Mouse (Mus musculus) megakaryocyte, embryonic 14.5 days (primary cell): ENCODE measurements around the gene Donson. TPM values are rescaled to one million over a fixed set of nuclear protein-coding genes. Genes with fewer than 3 reads are reported as not detected.

Experiments used
- H3K27me3 ChIP-seq: replicated peaks from 2 replicates; pipeline ENCODE3; 2012; ENCODE audit warnings: inconsistent platforms
- H3K36me3 ChIP-seq: replicated peaks from 2 replicates; pipeline ENCODE3; 2012; ENCODE audit warnings: low read length, inconsistent platforms, mixed read lengths
- H3K4me1 ChIP-seq: 2 replicates; pipeline ENCODE4 v1.6.1; 2012; ENCODE audit warnings: inconsistent platforms
- H3K4me3 ChIP-seq: replicated peaks from 2 replicates; pipeline ENCODE3; 2012; ENCODE audit warnings: moderate library complexity, mild to moderate bottlenecking, inconsistent platforms
- H3K9me3 ChIP-seq: 2 replicates; pipeline ENCODE4 v1.6.1; 2012; ENCODE audit warnings: inconsistent platforms
- FLI1 ChIP-seq: IDR thresholded peaks from 2 replicates; pipeline ENCODE4 v1.6.1; 2012; ENCODE audit warnings: low read length, inconsistent platforms, mixed read lengths
- GATA1 ChIP-seq: IDR thresholded peaks from 3 replicates; pipeline ENCODE4 v1.6.1; 2012; ENCODE audit warnings: mixed read lengths, low read length, inconsistent platforms, borderline replicate concordance
- polyA plus RNA-seq: library from polyadenylated mRNA; stranded (reverse); fragments of >175 nt; gene quantifications from 2 replicates; pipeline ENCODE4 v1.2.3, GENCODE M21; 2012; ENCODE audit warnings: low replicate concordance; ENCODE audit not compliant: insufficient read depth

The Donson gene
- polyA plus RNA-seq, 1 experiment, result 4.6 TPM

DNA sequence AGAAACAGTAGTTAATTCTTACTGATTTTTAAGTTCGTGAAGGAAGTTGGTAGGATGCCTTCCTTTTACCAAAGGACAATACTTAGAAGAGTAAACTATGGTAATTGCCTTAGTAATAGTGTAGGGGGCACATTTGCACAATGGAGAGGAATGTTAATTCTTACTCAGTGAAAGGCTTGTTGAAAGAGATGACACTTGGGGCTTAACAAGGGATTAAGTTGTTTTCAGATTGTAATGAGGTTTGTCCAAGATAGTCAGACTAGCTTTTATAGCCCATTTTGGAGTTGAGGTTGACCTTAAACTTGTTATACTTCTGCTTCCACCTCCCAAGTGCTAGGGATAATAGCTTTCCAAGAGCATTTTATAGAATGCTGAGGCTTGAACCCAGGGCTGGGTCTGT is 27.2 kb downstream of the Donson start:
- no peaks in the 10 kb centered on the region for H3K27me3 ChIP-seq

DNA sequence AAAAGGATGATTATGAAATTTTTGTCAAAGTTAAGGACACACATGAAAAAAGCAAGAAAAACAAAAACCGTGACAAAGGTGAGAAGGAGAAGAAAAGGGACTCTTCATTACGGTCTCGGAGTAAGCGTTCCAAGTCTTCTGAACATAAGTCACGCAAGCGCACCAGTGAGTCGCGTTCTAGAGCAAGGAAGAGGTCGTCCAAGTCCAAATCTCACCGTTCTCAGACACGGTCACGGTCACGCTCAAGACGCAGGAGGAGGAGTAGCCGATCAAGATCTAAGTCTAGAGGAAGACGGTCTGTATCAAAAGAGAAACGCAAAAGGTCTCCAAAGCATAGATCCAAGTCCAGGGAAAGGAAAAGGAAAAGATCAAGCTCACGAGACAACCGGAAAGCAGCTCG is 28.8 kb downstream of the Donson start:
- Histone ChIP-seq H3K4me1 (peaks cover 63% of the 10 kb centered on the region), H3K36me3 (peaks cover 100% of the 10 kb centered on the region), H3K9me3 (peaks cover 10% of the 10 kb centered on the region), H3K27me3 (no peaks in the 10 kb centered on the region), H3K4me3 (no peak overlapping the region)
- TF ChIP-seq GATA1, result no peak
- TF ChIP-seq FLI1, result no peak

More for the DNA sequence above, 27.2 kb downstream of the Donson start:
- Histone ChIP-seq H3K9me3 (peaks cover 4% of the 10 kb centered on the region; the same call in 1 of the 2 replicates), H3K4me1 (peaks cover 54% of the 10 kb centered on the region), H3K4me3 (no peak overlapping the region), H3K36me3 (peaks cover 100% of the 10 kb centered on the region)
- TF ChIP-seq GATA1 (no peak), FLI1 (no peak)

DNA sequence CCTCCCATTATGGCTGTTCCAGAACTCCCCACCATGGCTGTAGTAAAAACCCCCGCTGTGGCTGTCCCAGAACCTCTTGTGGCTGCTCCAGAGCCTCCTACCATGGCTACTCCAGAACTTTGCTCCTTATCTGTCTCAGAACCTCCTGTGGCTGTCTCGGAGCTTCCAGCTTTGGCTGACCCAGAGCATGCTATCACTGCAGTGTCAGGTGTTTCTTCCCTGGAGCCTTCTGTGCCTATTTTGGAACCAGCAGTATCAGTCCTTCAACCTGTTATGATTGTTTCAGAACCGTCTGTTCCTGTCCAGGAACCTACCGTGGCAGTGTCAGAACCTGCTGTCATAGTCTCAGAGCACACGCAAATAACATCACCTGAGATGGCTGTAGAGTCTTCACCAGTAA is 30.1 kb downstream of the Donson start:
- TF ChIP-seq GATA1 (no peak), FLI1 (no peak)
- Histone ChIP-seq H3K4me3 (no peak overlapping the region), H3K36me3 (peaks cover 100% of the 10 kb centered on the region), H3K9me3 (peaks cover 10% of the 10 kb centered on the region), H3K27me3 (no peaks in the 10 kb centered on the region), H3K4me1 (peaks cover 67% of the 10 kb centered on the region)

DNA sequence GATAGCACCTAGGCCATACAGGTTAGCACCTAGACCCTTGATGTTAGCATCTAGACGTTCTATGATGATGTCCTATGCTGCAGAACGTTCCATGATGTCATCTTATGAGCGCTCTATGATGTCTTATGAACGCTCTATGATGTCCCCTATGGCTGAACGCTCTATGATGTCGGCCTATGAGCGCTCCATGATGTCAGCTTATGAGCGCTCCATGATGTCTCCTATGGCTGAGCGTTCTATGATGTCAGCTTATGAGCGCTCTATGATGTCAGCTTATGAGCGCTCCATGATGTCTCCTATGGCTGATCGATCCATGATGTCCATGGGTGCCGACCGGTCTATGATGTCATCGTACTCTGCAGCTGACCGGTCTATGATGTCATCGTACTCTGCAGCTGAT is 31.3 kb downstream of the Donson start:
- Histone ChIP-seq H3K4me3 (peak overlapping the region; percentile 7), H3K9me3 (peaks cover 10% of the 10 kb centered on the region)

DNA sequence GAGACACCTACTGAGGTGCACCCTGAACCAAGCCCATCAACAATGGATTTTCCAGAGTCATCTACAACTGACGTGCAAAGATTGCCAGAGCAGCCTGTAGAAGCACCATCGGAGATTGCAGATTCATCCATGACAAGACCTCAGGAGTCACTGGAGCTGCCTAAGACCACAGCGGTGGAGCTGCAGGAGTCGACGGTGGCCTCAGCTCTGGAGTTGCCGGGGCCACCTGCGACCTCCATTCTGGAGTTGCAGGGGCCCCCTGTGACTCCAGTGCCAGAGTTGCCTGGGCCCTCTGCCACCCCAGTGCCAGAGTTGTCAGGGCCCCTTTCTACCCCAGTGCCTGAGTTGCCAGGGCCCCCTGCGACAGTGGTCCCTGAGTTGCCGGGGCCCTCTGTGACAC is 33.3 kb downstream of the Donson start:
- no peak for TF ChIP-seq FLI1
- TF ChIP-seq GATA1, result no peak
- H3K9me3 ChIP-seq, result peaks cover 10% of the 10 kb centered on the region

More for the DNA sequence above, 31.3 kb downstream of the Donson start:
- Histone ChIP-seq H3K27me3 (no peaks in the 10 kb centered on the region), H3K4me1 (peaks cover 71% of the 10 kb centered on the region), H3K36me3 (peaks cover 100% of the 10 kb centered on the region)
- TF ChIP-seq GATA1 (no peak), FLI1 (no peak)

DNA sequence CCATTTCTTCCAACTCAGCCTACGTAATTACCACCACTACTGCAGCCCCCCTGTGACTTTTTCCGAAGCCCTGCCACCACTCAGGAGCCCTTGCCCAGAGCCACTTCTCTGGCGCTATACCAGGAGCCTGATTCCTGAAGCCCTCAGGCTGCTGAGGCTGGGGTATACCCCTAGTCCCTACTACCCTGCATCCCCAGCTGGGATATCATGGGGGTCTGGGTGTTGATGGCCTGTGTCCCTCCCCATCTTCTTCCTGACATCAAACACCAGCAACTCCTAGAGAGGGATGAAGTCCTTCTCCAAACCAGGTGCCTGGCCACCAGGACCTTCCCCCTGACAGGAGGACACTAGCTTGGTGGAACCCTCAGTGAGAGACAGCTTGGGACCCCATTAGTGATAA is 36.4 kb downstream of the Donson start:
- no peak for TF ChIP-seq GATA1
- no peak for TF ChIP-seq FLI1
- peaks cover 6% of the 10 kb centered on the region; the same call in 1 of the 2 replicates for H3K9me3 ChIP-seq
- H3K36me3 ChIP-seq, result peaks cover 69% of the 10 kb centered on the region
- peaks cover 47% of the 10 kb centered on the region for H3K4me1 ChIP-seq
- peak overlapping the region; percentile 42 for H3K4me3 ChIP-seq
- no peaks in the 10 kb centered on the region for H3K27me3 ChIP-seq

More for the DNA sequence above, 33.3 kb downstream of the Donson start:
- Histone ChIP-seq H3K4me3 (no peak overlapping the region), H3K36me3 (peaks cover 97% of the 10 kb centered on the region), H3K27me3 (no peaks in the 10 kb centered on the region), H3K4me1 (peaks cover 69% of the 10 kb centered on the region)

DNA sequence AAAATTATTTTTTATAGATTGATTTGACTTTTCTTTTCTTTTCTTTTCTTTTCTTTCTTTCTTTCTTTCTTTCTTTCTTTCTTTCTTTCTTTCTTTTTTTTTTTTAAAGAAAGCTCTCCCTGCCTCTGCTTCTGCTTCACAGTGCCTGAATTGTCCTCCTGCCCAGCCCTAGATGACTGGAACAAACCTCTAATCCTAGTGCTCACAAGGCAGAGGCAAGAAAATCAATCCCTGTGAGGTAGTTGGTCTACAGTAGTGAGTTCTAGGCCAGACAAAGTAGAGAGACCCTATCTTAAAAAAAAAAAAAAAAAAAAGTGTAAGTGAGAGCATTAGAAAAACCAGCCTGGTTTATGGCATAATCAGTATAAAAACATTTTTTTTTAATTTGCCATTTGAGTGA is 38.8 kb downstream of the Donson start:
- Histone ChIP-seq H3K4me3 (peak overlapping the region; percentile 75), H3K9me3 (no peaks in the 10 kb centered on the region), H3K27me3 (no peaks in the 10 kb centered on the region), H3K36me3 (peaks cover 45% of the 10 kb centered on the region), H3K4me1 (peaks cover 44% of the 10 kb centered on the region)
- TF ChIP-seq GATA1, result no peak
- TF ChIP-seq FLI1, result no peak

DNA sequence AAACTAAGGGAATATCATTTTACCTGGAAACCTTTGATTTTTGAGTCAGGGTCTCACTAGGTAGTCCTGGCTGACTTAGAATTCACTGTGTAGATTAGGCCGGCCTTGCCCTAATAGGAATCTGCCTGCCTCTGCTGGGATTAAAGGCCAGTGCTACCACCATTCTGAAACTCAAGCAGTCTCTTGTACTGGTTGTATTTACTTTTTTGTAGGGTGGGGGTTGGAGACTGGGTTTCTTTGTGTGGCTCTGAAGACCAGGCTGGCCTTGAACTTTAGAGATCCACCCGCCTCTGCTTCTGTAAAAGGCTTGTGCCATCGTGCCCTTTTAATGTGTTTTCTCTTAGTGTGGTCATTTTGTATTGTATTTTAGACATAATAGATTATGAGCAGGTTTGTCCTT is 39.3 kb downstream of the Donson start:
- Histone ChIP-seq H3K9me3 (no peaks in the 10 kb centered on the region), H3K27me3 (no peaks in the 10 kb centered on the region), H3K4me1 (peaks cover 49% of the 10 kb centered on the region), H3K4me3 (peak overlapping the region; percentile 96), H3K36me3 (peaks cover 40% of the 10 kb centered on the region)
- TF ChIP-seq FLI1 (no peak), GATA1 (no peak)

DNA sequence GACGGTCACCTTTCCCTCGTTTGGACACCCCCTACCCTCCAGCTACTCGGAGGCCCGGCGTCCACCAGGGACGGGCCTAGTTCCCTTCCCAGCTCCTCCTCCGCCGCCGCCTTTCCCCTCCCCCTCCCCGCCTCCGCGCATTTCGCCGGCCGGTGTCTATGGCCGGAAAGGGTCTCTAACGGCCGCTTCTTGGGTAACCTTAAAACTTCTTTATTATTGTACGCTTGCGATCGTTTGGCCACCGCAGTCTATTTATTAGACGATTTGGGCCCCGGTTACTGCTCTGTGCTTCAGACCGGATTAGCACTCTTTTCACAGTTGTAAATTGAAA is 40.4 kb downstream of the Donson start:
- TF ChIP-seq FLI1, result no peak
- no peak for TF ChIP-seq GATA1
- H3K27me3 ChIP-seq, result no peaks in the 10 kb centered on the region

DNA sequence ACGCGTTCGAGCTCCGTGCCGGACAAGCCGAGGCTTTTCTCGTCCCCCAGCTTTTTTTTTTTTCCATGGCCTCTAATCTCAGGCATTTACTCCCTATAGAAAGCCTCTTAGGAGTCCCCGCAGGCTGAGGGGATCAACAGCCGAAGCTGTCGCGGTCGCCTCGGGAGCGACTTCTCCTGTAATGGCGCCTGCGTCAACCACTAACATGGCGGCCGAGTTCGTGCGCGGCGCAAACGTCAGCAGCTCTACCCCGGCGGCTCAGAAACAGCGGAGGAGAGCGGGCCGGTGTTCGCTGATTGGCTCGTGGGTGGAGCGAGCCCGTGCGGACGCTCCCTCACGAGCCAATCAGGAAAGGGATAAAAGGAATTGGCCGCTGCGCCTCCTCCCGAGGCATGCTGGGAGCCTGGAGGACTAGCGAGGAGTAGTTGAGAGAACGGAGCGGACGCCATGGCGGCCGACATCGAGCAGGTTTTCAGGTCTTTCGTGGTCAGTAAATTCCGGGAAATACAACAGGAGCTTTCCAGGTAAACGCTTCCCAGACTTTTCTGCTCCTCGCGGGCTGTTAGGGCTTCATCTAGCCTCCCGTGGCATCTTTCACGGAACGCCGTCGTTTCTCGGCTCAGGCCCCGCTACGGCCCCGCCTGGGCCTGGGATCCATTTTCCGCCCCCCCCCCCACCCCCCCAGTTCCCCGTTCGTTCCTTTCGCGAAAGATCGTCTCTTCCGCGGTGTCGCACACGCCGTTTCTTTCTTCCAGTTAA is 40.9 kb downstream of the Donson start, which contains the start of gene Son:
TSS of gene Son (plus strand) at position 46 of the 759 bp plus-strand sequence.
- peak within 1 kb of the TSS; percentile 96 for H3K4me3 ChIP-seq
- no peaks in the 10 kb centered on the region for H3K27me3 ChIP-seq
- TF ChIP-seq GATA1 (no peak), FLI1 (no peak)
- H3K36me3 ChIP-seq, result peaks cover 31% of the 10 kb centered on the region
- H3K4me1 ChIP-seq, result peaks cover 43% of the 10 kb centered on the region
- H3K9me3 ChIP-seq, result no peaks in the 10 kb centered on the region

More for the DNA sequence above, 40.4 kb downstream of the Donson start:
- H3K4me3 ChIP-seq, result peak overlapping the region; percentile 96
- no peaks in the 10 kb centered on the region for H3K9me3 ChIP-seq
- peaks cover 44% of the 10 kb centered on the region for H3K4me1 ChIP-seq
- H3K36me3 ChIP-seq, result peaks cover 31% of the 10 kb centered on the region
